Mouse (Mus musculus) lung, postnatal 0 days (tissue): ENCODE measurements around the gene Zbtb7a.

Source experiments
- CTCF ChIP-seq: IDR thresholded peaks from 2 replicates; pipeline ENCODE4 v1.5.1; 2016; ENCODE audit warnings: antibody characterized with exemption, mild to moderate bottlenecking
- EP300 ChIP-seq: IDR thresholded peaks from 2 replicates; pipeline ENCODE4 v1.6.1; 2016; ENCODE audit warnings: antibody characterized with exemption, mild to moderate bottlenecking, control low read depth

GRCm38 (mm10) chr10:81151261-81151660 lies 16.2 kb downstream of the Zbtb7a start:
- TF ChIP-seq CTCF (no peak), EP300 (no peak)
